Mouse (Mus musculus) spleen, adult 2 months (tissue): ENCODE results near the gene Ccdc63.

Source experiments
- CTCF ChIP-seq: fragments of 200-500 bp; IDR thresholded peaks from 2 replicates; pipeline ENCODE4 v1.5.1; 2011; ENCODE audit warnings: mild to moderate bottlenecking, inconsistent platforms; ENCODE audit not compliant: insufficient read depth, insufficient read length, insufficient replicate concordance; ENCODE audit errors: extremely low read depth
- POLR2A ChIP-seq: fragments of 200-500 bp; IDR thresholded peaks from 2 replicates; pipeline ENCODE4 v1.6.1; 2011; ENCODE audit warnings: low read depth, low read length, inconsistent platforms

DNA sequence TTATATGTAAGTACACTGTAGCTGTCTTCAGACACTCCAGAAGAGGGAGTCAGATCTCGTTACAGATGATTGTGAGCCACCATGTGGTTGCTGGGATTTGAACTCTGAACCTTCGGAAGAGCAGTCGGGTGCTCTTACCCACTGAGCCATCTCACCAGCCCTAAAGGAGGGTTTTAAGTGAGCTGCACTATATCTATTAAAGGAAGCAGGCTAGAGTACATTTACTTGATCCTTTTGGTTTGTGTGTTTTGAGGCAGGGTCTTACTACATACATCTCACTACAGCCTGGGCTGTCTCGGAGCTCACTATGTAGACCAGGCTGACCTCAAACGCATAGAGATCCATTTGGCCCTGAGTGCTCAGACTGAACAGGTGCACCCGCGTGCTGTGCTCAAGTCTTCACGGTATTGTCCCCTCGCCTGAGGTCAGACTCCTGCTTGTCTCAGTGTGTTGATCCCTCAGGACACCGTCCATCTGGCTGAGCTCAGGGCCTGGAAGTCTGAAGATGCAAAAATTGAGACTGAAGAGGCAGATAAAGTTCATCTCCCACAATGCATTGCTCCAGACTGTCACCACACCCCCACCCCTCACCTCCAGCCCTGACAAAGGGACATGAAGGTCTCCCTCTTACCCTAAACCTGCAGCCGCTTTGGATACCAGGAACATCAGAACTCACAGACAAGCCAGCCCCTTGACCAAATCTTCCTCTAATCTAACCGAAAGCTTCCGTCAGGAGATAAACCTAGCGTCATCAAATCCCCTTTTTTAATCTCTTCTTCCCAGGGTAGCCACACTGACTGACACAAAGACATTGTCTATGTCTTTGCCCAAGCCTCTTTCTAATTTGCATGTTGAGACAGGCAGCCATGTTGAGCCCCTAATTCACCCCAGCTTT is 6.0 kb downstream of the Ccdc63 start:
- TF ChIP-seq CTCF (no peak), POLR2A (no peak)
